Mouse (Mus musculus) heart, embryonic 11.5 days (tissue): Measurements from ENCODE around the gene Kcnc1. TPM values are rescaled to one million over a fixed set of nuclear protein-coding genes. Genes with fewer than 3 reads are reported as not detected.

Experiments
- ATAC-seq: fragments of 200-750 bp; cut with Nextera tagmentation; replicated peaks from 2 replicates; pipeline ENCODE4 v1.8.0; 2017; ENCODE audit warnings: moderate library complexity; ENCODE audit not compliant: insufficient number of reproducible peaks, low FRiP score, low TSS enrichment
- H3K27ac ChIP-seq: fragments of 300-500 bp; sonication (generic); 2 replicates; pipeline ENCODE4 v1.5.1; 2014; ENCODE audit warnings: mild to moderate bottlenecking, low read depth, low read length
- H3K27me3 ChIP-seq: fragments of 300-500 bp; sonication (generic); 2 replicates; pipeline ENCODE4 v1.6.1; 2014; ENCODE audit warnings: mild to moderate bottlenecking, low read length, mixed read lengths; ENCODE audit not compliant: control insufficient read depth, insufficient read depth
- H3K36me3 ChIP-seq: fragments of 300-500 bp; sonication (generic); 2 replicates; pipeline ENCODE4 v1.6.1; 2014; ENCODE audit warnings: mild to moderate bottlenecking, low read length, moderate library complexity, mixed read lengths; ENCODE audit not compliant: control insufficient read depth, insufficient read depth
- H3K4me1 ChIP-seq: fragments of 300-500 bp; sonication (generic); 2 replicates; pipeline ENCODE4 v1.6.1; 2014; ENCODE audit warnings: low read length; ENCODE audit not compliant: control insufficient read depth, insufficient read depth
- H3K4me2 ChIP-seq: fragments of 300-500 bp; sonication (generic); 2 replicates; pipeline ENCODE4 v1.6.1; 2014; ENCODE audit warnings: mild to moderate bottlenecking, moderate library complexity
- H3K4me3 ChIP-seq: fragments of 300-500 bp; sonication (generic); 2 replicates; pipeline ENCODE4 v1.5.1; 2014; ENCODE audit warnings: low read depth, low read length
- H3K9ac ChIP-seq: fragments of 300-500 bp; sonication (generic); 2 replicates; pipeline ENCODE4 v1.6.1; 2014; ENCODE audit warnings: mild to moderate bottlenecking, low read depth, low read length, moderate library complexity
- H3K9me3 ChIP-seq: fragments of 300-500 bp; sonication (generic); replicated peaks from 2 replicates; pipeline ENCODE4 v1.6.1; 2016; ENCODE audit warnings: low read length; ENCODE audit not compliant: control insufficient read depth
- WGBS: fragments of 180-500 bp; shearing (Covaris S2); extraction: QIAGEN DNeasy Blood & Tissue Kit; methylation state at CpG from one replicate; pipeline ENCODE4 v1.1.7; 2014; ENCODE audit not compliant: insufficient replicate concordance; 5-methylcytosine and 5-hydroxymethylcytosine counted together
- polyA plus RNA-seq: library from polyadenylated mRNA; unstranded; fragments of >200 nt; fragmentation: Nextera tagmentation; extraction: Ambion mirVana; gene quantifications from 2 replicates; pipeline ENCODE4 v1.2.1, GENCODE M21; 2014

Kcnc1 gene
- 0.21 and 0.27 TPM in 2 replicates for polyA plus RNA-seq

GRCm38 (mm10) chr7:46396231-46396927, at the start of gene Kcnc1:
TSS of gene Kcnc1 (plus strand) at chr7:46396497.
- H3K36me3 ChIP-seq, result no peaks in the 10 kb centered on the region
- ATAC-seq, result peak; percentile 72
- no peak within 1 kb of the TSS for H3K27ac ChIP-seq
- H3K4me2 ChIP-seq, result peak within 1 kb of the TSS; percentile 98
- under 1% methylated on average over 78 of the region's 93 CpGs for WGBS
- no peaks in the 10 kb centered on the region for H3K9me3 ChIP-seq
- H3K27me3 ChIP-seq, result peaks cover 74% of the 10 kb centered on the region
- no peak within 1 kb of the TSS for H3K9ac ChIP-seq
- peak within 1 kb of the TSS; percentile 54 for H3K4me3 ChIP-seq
- H3K4me1 ChIP-seq, result peaks cover 4% of the 10 kb centered on the region

- no peak for ATAC-seq
- no peak overlapping the region for H3K4me2 ChIP-seq
These were observed 48.6 kb upstream of the Kcnc1 start for GRCm38 (mm10) chr7:46347692-46348091.

GRCm38 (mm10) chr7:46348813-46349212, 47.5 kb upstream of the Kcnc1 start:
- Histone ChIP-seq H3K9me3 (no peaks in the 10 kb centered on the region), H3K9ac (no peak overlapping the region), H3K27me3 (peaks cover 50% of the 10 kb centered on the region), H3K4me1 (no peaks in the 10 kb centered on the region), H3K36me3 (no peaks in the 10 kb centered on the region), H3K4me2 (no peak overlapping the region), H3K27ac (no peak overlapping the region), H3K4me3 (no peak overlapping the region)
- 5% methylated on average over 36 of the region's 36 CpGs for WGBS
- ATAC-seq, result no peak

More at GRCm38 (mm10) chr7:46347692-46348091, 48.6 kb upstream of the Kcnc1 start:
- Histone ChIP-seq H3K4me1 (no peaks in the 10 kb centered on the region), H3K4me3 (no peak overlapping the region), H3K9me3 (no peaks in the 10 kb centered on the region), H3K27ac (no peak overlapping the region), H3K36me3 (no peaks in the 10 kb centered on the region), H3K27me3 (peaks cover 50% of the 10 kb centered on the region), H3K9ac (no peak overlapping the region)
- WGBS, result 52% methylated on average over 4 of the region's 4 CpGs

GRCm38 (mm10) chr7:46350119-46350702, 46.1 kb upstream of the Kcnc1 start:
- no peak for ATAC-seq
- Histone ChIP-seq H3K27ac (no peak overlapping the region), H3K4me1 (no peaks in the 10 kb centered on the region), H3K4me3 (no peak overlapping the region), H3K9ac (no peak overlapping the region), H3K9me3 (no peaks in the 10 kb centered on the region), H3K36me3 (no peaks in the 10 kb centered on the region), H3K4me2 (no peak overlapping the region), H3K27me3 (peaks cover 50% of the 10 kb centered on the region)
- WGBS, result 40% methylated on average over 9 of the region's 9 CpGs

DNA sequence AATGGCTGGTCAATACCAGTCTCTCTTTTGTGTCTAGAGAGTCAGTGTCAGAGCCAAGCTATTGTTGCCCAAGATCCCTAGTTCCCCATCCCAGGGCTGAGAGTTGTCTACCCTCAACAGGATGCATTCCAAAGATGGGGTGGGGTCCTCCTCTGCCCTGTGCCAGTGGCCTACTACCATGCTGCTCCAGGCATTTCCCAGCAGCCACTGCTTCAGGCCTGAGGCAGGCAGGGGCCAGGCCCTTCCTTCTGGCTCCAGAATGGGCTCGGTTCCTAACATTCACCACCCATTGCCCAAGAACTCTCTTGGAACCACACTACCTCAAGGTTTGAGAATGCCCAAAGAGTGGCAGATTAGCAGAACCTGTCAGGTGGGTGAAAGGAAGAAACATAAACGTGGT, 43.5 kb upstream of the Kcnc1 start:
- H3K4me2 ChIP-seq, result no peak overlapping the region

DNA sequence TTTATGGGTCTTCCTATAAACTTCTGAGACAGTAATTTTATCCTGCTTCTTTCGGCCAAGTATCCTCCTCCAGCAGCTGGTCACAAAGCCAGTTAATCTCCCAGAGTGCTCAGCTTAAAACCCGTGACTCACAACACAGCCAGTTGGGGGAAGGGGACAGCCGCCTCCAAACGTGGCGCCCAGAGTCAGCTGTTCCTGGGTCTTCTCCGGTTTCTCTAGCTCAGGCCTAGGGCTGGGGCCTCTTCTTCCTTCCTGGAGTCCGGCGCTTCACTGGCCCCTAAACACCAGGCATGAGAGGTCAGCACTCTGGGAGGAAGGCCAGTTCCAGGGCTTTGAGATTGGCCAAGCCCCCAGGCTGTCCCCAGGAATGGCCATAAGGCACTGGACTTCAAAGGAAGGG, 43.1 kb upstream of the Kcnc1 start:
- Histone ChIP-seq H3K4me2 (no peak overlapping the region), H3K4me3 (no peak overlapping the region), H3K9ac (no peak overlapping the region), H3K9me3 (no peaks in the 10 kb centered on the region), H3K27me3 (peaks cover 33% of the 10 kb centered on the region), H3K36me3 (no peaks in the 10 kb centered on the region), H3K4me1 (no peaks in the 10 kb centered on the region), H3K27ac (no peak overlapping the region)
- ATAC-seq, result no peak
- WGBS, result 59% methylated on average over 8 of the region's 8 CpGs

More for the DNA sequence above, 43.5 kb upstream of the Kcnc1 start:
- Histone ChIP-seq H3K27ac (no peak overlapping the region), H3K4me3 (no peak overlapping the region), H3K36me3 (no peaks in the 10 kb centered on the region), H3K27me3 (peaks cover 37% of the 10 kb centered on the region), H3K4me1 (no peaks in the 10 kb centered on the region), H3K9ac (no peak overlapping the region), H3K9me3 (no peaks in the 10 kb centered on the region)
- WGBS, result 59% methylated on average over 2 of the region's 2 CpGs
- no peak for ATAC-seq

GRCm38 (mm10) chr7:46353875-46354274, 42.4 kb upstream of the Kcnc1 start:
- 49% methylated on average over 4 of the region's 4 CpGs for WGBS
- H3K36me3 ChIP-seq, result no peaks in the 10 kb centered on the region
- no peaks in the 10 kb centered on the region for H3K4me1 ChIP-seq
- H3K27me3 ChIP-seq, result peaks cover 26% of the 10 kb centered on the region
- no peak overlapping the region for H3K4me2 ChIP-seq
- H3K27ac ChIP-seq, result no peak overlapping the region
- H3K9me3 ChIP-seq, result no peaks in the 10 kb centered on the region
- no peak overlapping the region for H3K4me3 ChIP-seq
- no peak for ATAC-seq
- H3K9ac ChIP-seq, result no peak overlapping the region

GRCm38 (mm10) chr7:46361776-46362175, 34.5 kb upstream of the Kcnc1 start:
- Histone ChIP-seq H3K9ac (no peak overlapping the region), H3K27me3 (peaks cover 14% of the 10 kb centered on the region), H3K36me3 (no peaks in the 10 kb centered on the region), H3K4me1 (no peaks in the 10 kb centered on the region), H3K4me3 (no peak overlapping the region), H3K4me2 (no peak overlapping the region), H3K9me3 (no peaks in the 10 kb centered on the region), H3K27ac (no peak overlapping the region)
- ATAC-seq, result no peak

DNA sequence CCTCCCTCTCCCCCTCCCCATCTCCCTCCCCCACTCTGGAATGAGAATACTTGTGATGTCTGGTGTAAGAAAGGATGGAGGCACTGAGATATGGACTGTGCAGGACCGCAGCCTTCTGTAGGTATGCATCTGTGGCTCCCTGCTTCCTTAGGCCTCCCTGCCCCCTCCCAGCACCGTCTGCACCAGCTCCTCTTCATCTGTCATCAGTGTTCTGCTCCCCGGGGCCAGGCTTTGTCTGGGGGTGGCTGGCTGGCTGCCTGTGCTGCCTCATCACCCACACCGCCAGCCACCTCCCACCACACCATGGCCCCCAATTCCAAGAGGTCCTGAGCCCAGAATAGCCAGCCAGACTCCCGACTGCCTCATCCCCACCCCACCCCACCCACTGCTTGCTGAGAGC, 32.1 kb upstream of the Kcnc1 start:
- WGBS, result 37% methylated on average over 5 of the region's 5 CpGs
- peaks cover 14% of the 10 kb centered on the region for H3K27me3 ChIP-seq

More for the DNA sequence above, 32.1 kb upstream of the Kcnc1 start:
- H3K4me1 ChIP-seq, result no peaks in the 10 kb centered on the region
- no peak for ATAC-seq
- no peaks in the 10 kb centered on the region for H3K36me3 ChIP-seq
- H3K9me3 ChIP-seq, result no peaks in the 10 kb centered on the region
- no peak overlapping the region for H3K4me2 ChIP-seq
- H3K27ac ChIP-seq, result no peak overlapping the region
- no peak overlapping the region for H3K9ac ChIP-seq
- no peak overlapping the region for H3K4me3 ChIP-seq
